Mouse (Mus musculus): ENCODE data around the gene Vars. TPM values are rescaled to one million over a fixed set of nuclear protein-coding genes. Genes with fewer than 3 reads are reported as not detected.

The Vars gene
- polyA plus RNA-seq, 1 experiment: 182 TPM

GRCm38 (mm10) chr17:35013221-35013620, 12.4 kb downstream of the Vars start:
- Histone ChIP-seq H3K4me3 (ENCODE audit: low read depth, low read length) (no peak overlapping the region), H3K36me3 (ENCODE audit: control insufficient read depth, insufficient read depth, low read length) (peaks cover 63% of the 10 kb centered on the region), H3K27me3 (ENCODE audit: control insufficient read depth, insufficient read depth, low read length) (no peaks in the 10 kb centered on the region), H3K4me1 (ENCODE audit: control insufficient read depth, insufficient read depth, insufficient read length, low read length) (peaks cover 19% of the 10 kb centered on the region), H3K27ac (ENCODE audit: insufficient read depth, low read depth, low read length) (no peak overlapping the region)
- TF ChIP-seq POLR2A (IDR thresholded peaks at IDR 0.05; ENCODE audit: low read depth, low read length): no peak
- TF ChIP-seq CTCF (IDR thresholded peaks at IDR 0.05; ENCODE audit: extremely low read depth, insufficient read length, insufficient replicate concordance, low read depth, low read length): no peak
- WGBS: 72% methylated on average over 6 of the region's 6 CpGs

- no peak overlapping the region for H3K27ac ChIP-seq (ENCODE audit: insufficient read depth, low read depth, low read length)
- no peak for TF ChIP-seq CTCF (IDR thresholded peaks at IDR 0.05; ENCODE audit: extremely low read depth, insufficient read length, insufficient replicate concordance, low read depth, low read length)
- TF ChIP-seq POLR2A (IDR thresholded peaks at IDR 0.05; ENCODE audit: low read depth, low read length): no peak
- H3K4me3 ChIP-seq (ENCODE audit: low read depth, low read length): no peak overlapping the region
- H3K36me3 ChIP-seq (ENCODE audit: control insufficient read depth, insufficient read depth, low read length): peaks cover 55% of the 10 kb centered on the region
- no peaks in the 10 kb centered on the region for H3K27me3 ChIP-seq (ENCODE audit: control insufficient read depth, insufficient read depth, low read length)
- WGBS: 88% methylated on average over 16 of the region's 16 CpGs
- H3K4me1 ChIP-seq (ENCODE audit: control insufficient read depth, insufficient read depth, insufficient read length, low read length): peaks cover 23% of the 10 kb centered on the region
Observed at GRCm38 (mm10) chr17:35015296-35015695, 14.5 kb downstream of the Vars start.

- Histone ChIP-seq H3K27me3 (ENCODE audit: control insufficient read depth, insufficient read depth, low read length) (no peaks in the 10 kb centered on the region), H3K4me1 (ENCODE audit: control insufficient read depth, insufficient read depth, insufficient read length, low read length) (peaks cover 24% of the 10 kb centered on the region), H3K27ac (ENCODE audit: insufficient read depth, low read depth, low read length) (no peak within 1 kb of the TSS), H3K4me3 (ENCODE audit: low read depth, low read length) (no peak within 1 kb of the TSS), H3K36me3 (ENCODE audit: control insufficient read depth, insufficient read depth, low read length) (peaks cover 45% of the 10 kb centered on the region)
- TF ChIP-seq POLR2A (IDR thresholded peaks at IDR 0.05; ENCODE audit: low read depth, low read length): no peak
- no peak for TF ChIP-seq CTCF (IDR thresholded peaks at IDR 0.05; ENCODE audit: extremely low read depth, insufficient read length, insufficient replicate concordance, low read depth, low read length)
- WGBS: 42% methylated on average over 12 of the region's 12 CpGs
Observed at GRCm38 (mm10) chr17:35016376-35016775, 15.6 kb downstream of the Vars start, which contains the start of gene Vwa7. TSS of gene Vwa7 (plus strand) at chr17:35016579.

GRCm38 (mm10) chr17:35016791-35017705, 16.3 kb downstream of the Vars start:
- 69% methylated on average over 10 of the region's 10 CpGs for WGBS
- Histone ChIP-seq H3K4me3 (ENCODE audit: low read depth, low read length) (no peak overlapping the region), H3K36me3 (ENCODE audit: control insufficient read depth, insufficient read depth, low read length) (peaks cover 38% of the 10 kb centered on the region), H3K27ac (ENCODE audit: insufficient read depth, low read depth, low read length) (no peak overlapping the region), H3K4me1 (ENCODE audit: control insufficient read depth, insufficient read depth, insufficient read length, low read length) (peaks cover 26% of the 10 kb centered on the region), H3K27me3 (ENCODE audit: control insufficient read depth, insufficient read depth, low read length) (no peaks in the 10 kb centered on the region)
- TF ChIP-seq POLR2A (IDR thresholded peaks at IDR 0.05; ENCODE audit: low read depth, low read length): no peak
- TF ChIP-seq CTCF (IDR thresholded peaks at IDR 0.05; ENCODE audit: extremely low read depth, insufficient read length, insufficient replicate concordance, low read depth, low read length): no peak

GRCm38 (mm10) chr17:35017706-35018030, 16.9 kb downstream of the Vars start:
- H3K4me3 ChIP-seq (ENCODE audit: low read depth, low read length): no peak overlapping the region
- H3K36me3 ChIP-seq (ENCODE audit: control insufficient read depth, insufficient read depth, low read length): peaks cover 32% of the 10 kb centered on the region
- peaks cover 29% of the 10 kb centered on the region for H3K4me1 ChIP-seq (ENCODE audit: control insufficient read depth, insufficient read depth, insufficient read length, low read length)
- no peak overlapping the region for H3K27ac ChIP-seq (ENCODE audit: insufficient read depth, low read depth, low read length)
- H3K27me3 ChIP-seq (ENCODE audit: control insufficient read depth, insufficient read depth, low read length): no peaks in the 10 kb centered on the region
- TF ChIP-seq POLR2A (IDR thresholded peaks at IDR 0.05; ENCODE audit: low read depth, low read length) (no peak), CTCF (IDR thresholded peaks at IDR 0.05; ENCODE audit: extremely low read depth, insufficient read length, insufficient replicate concordance, low read depth, low read length) (no peak)
- WGBS: 80% methylated on average over 14 of the region's 14 CpGs

- Histone ChIP-seq H3K4me1 (ENCODE audit: control insufficient read depth, insufficient read depth, insufficient read length, low read length) (peaks cover 31% of the 10 kb centered on the region), H3K4me3 (ENCODE audit: low read depth, low read length) (no peak overlapping the region), H3K36me3 (ENCODE audit: control insufficient read depth, insufficient read depth, low read length) (peaks cover 27% of the 10 kb centered on the region), H3K27me3 (ENCODE audit: control insufficient read depth, insufficient read depth, low read length) (no peaks in the 10 kb centered on the region), H3K27ac (ENCODE audit: insufficient read depth, low read depth, low read length) (no peak overlapping the region)
- 59% methylated on average over 3 of the region's 3 CpGs for WGBS
- TF ChIP-seq CTCF (IDR thresholded peaks at IDR 0.05; ENCODE audit: extremely low read depth, insufficient read length, insufficient replicate concordance, low read depth, low read length) (no peak), POLR2A (IDR thresholded peaks at IDR 0.05; ENCODE audit: low read depth, low read length) (no peak)
Observed at GRCm38 (mm10) chr17:35018171-35018570, 17.4 kb downstream of the Vars start.

GRCm38 (mm10) chr17:35019894-35020293, 19.1 kb downstream of the Vars start:
- 87% methylated on average over 11 of the region's 11 CpGs for WGBS
- TF ChIP-seq POLR2A (IDR thresholded peaks at IDR 0.05; ENCODE audit: low read depth, low read length): no peak
- TF ChIP-seq CTCF (IDR thresholded peaks at IDR 0.05; ENCODE audit: extremely low read depth, insufficient read length, insufficient replicate concordance, low read depth, low read length): no peak
- H3K27me3 ChIP-seq (ENCODE audit: control insufficient read depth, insufficient read depth, low read length): no peaks in the 10 kb centered on the region
- no peak overlapping the region for H3K27ac ChIP-seq (ENCODE audit: insufficient read depth, low read depth, low read length)
- no peak overlapping the region for H3K4me3 ChIP-seq (ENCODE audit: low read depth, low read length)
- peaks cover 11% of the 10 kb centered on the region for H3K36me3 ChIP-seq (ENCODE audit: control insufficient read depth, insufficient read depth, low read length)
- H3K4me1 ChIP-seq (ENCODE audit: control insufficient read depth, insufficient read depth, insufficient read length, low read length): peaks cover 46% of the 10 kb centered on the region

All from small intestine, adult 2 months (tissue).